Mouse (Mus musculus) lung, postnatal 14 days (tissue): ENCODE results near the gene Ccdc38.
"Not testable (repeated sequence)": the region's sequence is repeated elsewhere in the genome, so short reads cannot be mapped to it uniquely, and the experiment has no call there.

Experiments
- DNase-seq: peaks from one replicate; pipeline ENCODE4 v3.0.0; 2021

Gene Ccdc38

GRCm38 (mm10) chr10:93552596-93552995 is 12.2 kb downstream of the Ccdc38 start:
- DNase-seq = no peak

DNA sequence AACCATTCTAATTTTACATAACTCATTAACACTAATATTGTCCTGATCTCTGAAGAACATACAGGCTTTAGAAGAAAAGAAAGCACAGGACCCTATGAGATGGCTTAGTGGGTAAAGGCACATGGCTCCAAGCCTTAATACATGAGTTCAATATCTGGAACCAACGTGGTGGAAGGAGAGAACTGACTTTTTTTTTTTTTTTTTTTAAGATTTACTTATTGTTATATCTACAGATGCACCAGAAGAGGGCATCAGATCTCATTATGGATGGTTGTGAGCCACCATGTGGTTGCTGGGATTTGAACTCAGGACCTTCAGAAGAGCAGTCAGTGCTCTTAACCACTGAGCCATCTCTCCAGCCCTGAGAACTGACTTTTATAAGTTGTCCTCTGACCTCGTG is 17.5 kb downstream of the Ccdc38 start:
- not testable (repeated sequence) for DNase-seq

- DNase-seq = no peak
These were observed 19.4 kb downstream of the Ccdc38 start for GRCm38 (mm10) chr10:93559786-93560185.

GRCm38 (mm10) chr10:93564518-93565090 is 24.2 kb downstream of the Ccdc38 start:
- no peak for DNase-seq

GRCm38 (mm10) chr10:93567066-93567465 is 26.6 kb downstream of the Ccdc38 start:
- no peak for DNase-seq

DNA sequence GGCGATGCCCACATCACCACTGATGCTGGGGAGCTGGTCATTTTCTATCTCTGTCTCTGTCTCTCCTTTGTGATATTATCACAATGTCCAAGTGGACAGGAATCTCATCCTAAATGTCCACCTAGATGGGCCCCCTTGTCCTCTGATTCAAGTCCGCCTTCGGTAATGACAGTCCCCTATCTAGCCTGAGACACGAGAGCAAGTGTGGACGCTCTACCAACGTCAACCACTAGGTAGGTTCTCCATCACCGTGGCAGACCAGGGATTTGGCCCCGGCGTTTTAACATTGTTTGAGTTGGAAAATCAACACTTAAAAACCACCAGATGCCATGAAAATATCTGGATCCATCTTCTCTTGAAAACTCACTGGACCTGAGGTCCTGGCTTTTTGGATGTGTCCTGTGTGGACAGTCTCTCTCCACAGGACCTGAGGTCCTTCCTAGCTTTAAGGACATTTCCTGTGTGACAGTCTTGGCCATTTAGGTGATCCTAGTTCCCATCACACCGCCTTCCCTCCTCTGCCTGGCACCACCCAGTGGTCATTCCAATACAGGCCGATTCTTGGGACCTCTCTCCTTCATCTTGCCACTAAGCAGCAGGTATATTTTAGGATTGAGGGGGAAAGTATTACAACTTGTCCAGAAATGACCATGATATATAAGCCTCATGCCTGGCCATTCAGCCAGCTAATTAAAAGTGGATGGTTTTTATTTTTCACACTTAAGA is 27.6 kb downstream of the Ccdc38 start:
- no peak for DNase-seq

GRCm38 (mm10) chr10:93568671-93569070 is 28.2 kb downstream of the Ccdc38 start:
- DNase-seq = no peak

DNA sequence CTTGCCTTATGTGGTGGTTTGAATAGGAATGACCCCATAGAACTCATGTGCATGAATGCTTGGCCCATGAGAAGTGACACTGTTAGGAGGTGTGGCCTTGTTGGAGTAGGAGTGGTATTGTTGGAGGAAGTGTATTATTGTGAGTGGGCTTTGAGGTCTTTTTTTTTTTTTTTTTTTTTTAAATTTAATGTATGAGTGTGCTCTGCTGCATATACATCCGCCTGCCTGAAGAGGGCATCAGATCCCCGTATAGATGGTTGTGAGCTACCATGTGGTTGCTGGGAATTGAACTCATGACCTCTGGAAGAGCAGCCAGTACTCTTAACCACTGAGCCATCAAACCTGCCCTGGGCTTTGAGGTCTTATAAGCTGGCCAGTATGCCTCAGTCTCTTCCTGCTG is 31.8 kb downstream of the Ccdc38 start:
- DNase-seq = no peak

DNA sequence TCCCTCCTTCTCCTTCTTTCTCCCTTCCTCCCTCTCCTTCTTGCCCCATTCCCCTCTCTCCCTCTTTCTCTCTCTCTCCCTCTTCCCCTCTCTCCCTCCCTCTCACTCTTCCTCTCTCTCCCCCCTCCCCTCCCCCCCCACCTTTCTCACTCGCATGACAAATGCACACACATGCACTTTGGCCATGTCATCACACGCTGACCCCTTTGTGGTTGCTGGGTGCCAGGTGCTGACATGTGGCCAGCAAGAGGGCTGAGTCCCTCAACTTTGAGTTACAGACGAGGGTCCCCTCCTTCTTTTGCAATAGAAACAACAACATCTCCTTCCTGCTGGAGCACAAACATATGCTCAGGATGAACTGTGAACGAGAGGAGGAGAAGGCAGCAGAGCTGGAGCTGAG is 34.5 kb downstream of the Ccdc38 start:
- DNase-seq = no peak

- DNase-seq = no peak
These were observed 35.5 kb downstream of the Ccdc38 start for GRCm38 (mm10) chr10:93575960-93576359.

DNA sequence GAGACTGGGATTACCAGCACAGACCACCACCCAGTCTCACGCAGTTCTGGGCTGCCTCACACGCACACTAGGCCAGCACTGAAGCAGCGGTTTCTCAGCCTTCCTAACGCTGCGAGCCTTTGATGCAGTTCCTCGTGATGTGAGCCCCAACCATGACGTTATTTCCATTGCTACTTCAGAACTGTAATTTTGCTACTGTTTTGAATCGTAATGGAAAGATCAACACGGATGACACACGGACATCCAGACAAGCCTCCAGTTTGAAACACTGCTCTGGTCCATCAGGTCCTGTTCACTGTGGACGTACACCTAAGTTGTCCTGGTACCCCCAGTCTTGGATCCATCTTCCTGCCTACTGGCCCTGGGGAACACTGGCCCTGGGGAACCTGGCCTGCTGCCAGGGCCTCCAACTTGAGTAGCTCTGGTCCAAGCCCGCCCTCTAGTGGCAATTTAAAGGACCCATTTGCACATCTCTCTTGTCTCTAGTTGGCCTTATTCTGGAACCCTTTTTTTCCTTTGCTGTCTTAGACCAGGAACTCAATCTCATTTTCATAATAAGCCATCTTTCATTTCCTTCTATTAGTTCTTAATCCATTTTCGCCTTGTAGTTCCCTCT is 36.9 kb downstream of the Ccdc38 start:
- peak; percentile 80 for DNase-seq

DNA sequence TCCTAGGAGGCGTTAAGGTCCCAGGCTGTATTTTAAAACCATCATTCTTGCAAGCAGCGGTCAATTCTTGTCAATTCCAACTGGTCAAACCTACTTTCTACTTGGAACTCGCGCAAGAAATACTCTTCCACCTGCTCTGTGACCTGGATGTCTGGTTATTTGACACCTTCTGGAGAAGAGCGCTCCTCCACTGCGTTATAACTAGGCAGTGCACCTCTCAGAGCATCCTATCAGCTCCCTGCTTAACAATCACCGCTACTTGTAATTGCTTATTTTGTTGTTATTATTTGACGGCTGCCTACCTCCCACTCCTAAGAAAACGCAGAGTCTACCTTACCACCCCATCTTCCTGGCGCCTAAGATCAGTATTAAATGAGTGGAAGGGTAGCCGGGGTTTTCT is 48.4 kb downstream of the Ccdc38 start:
- no peak for DNase-seq

GRCm38 (mm10) chr10:93589281-93589848 is 48.9 kb downstream of the Ccdc38 start, which contains the start of gene Snrpf:
Gene Snrpf (minus strand): TSS chr10:93589706.
- DNase-seq = peak; percentile 93

GRCm38 (mm10) chr10:93592456-93592855 is 52.0 kb downstream of the Ccdc38 start:
- DNase-seq = peak; percentile 21

GRCm38 (mm10) chr10:93594022-93594482 is 53.6 kb downstream of the Ccdc38 start:
- peak; percentile 89 for DNase-seq

GRCm38 (mm10) chr10:93595831-93596230 is 55.4 kb downstream of the Ccdc38 start:
- DNase-seq = peak; percentile 19

DNA sequence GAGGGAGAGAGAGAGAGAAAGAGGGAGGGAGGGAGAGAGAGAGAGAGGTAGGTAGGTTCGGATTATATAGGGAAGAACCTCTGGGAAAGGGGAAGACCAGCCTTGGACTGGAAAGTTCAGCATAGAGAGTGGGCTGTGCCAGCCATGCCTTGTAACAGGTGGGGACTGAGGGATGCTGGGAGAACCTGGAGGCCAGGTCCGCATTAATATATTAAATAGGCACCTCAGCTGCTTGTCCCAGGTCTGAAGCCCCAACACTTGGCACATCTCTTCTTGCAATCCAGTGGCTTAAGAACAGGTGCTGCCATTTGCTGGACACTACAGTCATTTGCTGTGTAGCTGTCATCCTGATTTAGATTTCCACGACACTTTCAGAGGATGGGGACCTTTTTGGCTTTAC is 56.2 kb downstream of the Ccdc38 start:
- no peak for DNase-seq

DNA sequence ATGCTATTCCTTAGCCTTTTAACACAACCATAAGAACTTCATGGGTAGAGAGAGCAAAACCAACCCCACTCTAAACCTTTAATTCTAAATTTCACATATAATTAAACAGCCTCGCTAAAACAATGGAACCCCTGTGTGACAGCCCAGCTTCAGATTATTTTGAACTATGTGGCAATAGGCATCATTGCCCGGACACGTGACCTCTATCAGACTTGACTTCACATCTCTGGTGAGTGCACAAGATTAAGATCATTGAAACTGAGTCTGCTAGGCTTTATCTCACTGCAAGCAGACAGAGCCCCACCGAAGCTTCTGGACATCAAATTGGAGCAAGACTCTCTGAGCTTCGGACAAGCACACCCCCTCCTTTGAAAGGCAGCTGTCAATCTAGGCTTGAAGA is 61.9 kb downstream of the Ccdc38 start:
- no peak for DNase-seq

DNA sequence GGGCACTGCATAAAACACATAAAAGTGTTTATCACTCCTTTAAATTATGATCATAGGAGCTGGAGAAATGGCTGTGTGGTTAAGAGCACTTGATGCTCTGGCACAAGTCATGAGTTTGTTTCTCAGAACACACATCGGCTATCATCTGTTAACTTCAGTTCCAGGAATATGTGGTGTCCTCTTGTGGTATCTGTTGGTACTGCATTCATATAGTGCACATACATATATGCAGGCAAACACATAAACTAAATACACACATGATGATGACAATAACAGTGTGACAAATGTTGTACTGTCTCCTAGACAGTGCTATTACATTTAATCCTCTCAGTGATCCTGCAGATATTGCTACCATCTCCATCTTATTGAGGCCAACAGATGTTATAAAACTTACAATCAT is 62.8 kb downstream of the Ccdc38 start:
- DNase-seq = no peak

- no peak for DNase-seq
These were observed 65.9 kb downstream of the Ccdc38 start for GRCm38 (mm10) chr10:93606326-93606725.

- DNase-seq = peak; percentile 17
These were observed 67.6 kb downstream of the Ccdc38 start for GRCm38 (mm10) chr10:93608051-93608450.

GRCm38 (mm10) chr10:93609236-93609635 is 68.8 kb downstream of the Ccdc38 start:
- no peak for DNase-seq

DNA sequence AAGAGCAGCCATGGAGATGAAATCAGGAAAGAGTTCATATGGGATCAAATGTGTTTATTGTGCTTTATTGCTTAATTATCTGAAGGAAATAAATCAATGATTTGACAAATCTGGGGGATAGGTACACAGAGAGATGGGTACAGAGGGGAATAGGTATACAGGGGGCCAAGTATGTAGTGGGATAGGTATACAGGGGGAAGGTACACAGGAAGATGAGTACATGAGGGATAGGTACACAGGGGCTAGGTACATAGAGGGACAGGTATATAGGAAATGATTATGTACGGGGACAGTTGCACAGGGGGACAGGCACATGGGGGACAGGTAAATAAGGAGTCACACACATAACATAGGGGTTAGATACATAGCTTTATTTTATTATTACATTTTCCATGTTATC is 70.5 kb downstream of the Ccdc38 start:
- no peak for DNase-seq
